Mouse (Mus musculus): Measurements from ENCODE around the gene St6gal1.

- TF ChIP-seq GATA1 (IDR thresholded peaks at IDR 0.05; ENCODE audit: low read length), result no peak
- TF ChIP-seq TAL1 (IDR thresholded peaks at IDR 0.05; ENCODE audit: low read length), result no peak
Measured at GRCm38 (mm10) chr16:23181942-23182597, 42.5 kb upstream of the St6gal1 start.

Data from erythroblast, embryonic 14.5 days (primary cell).